Mouse (Mus musculus) myocyte (in vitro differentiated cells): Measurements from ENCODE around the gene Gm7075. TPM values are rescaled to one million over a fixed set of nuclear protein-coding genes. Genes with fewer than 3 reads are reported as not detected.
"Not testable (repeated sequence)": the region's sequence is repeated elsewhere in the genome, so short reads cannot be mapped to it uniquely, and the experiment has no call there.

Source experiments
- H3K27me3 ChIP-seq: one replicate; pipeline ENCODE4 v1.6.1; 2011; ENCODE audit not compliant: control insufficient read depth, insufficient read depth, insufficient read length
- H3K36me3 ChIP-seq: one replicate; pipeline ENCODE4 v1.6.1; 2011; ENCODE audit not compliant: control insufficient read depth, insufficient read depth
- H3K4me2 ChIP-seq: one replicate; pipeline ENCODE4 v1.6.1; 2011; ENCODE audit warnings: low read depth, control low read depth
- H3K4me3 ChIP-seq: one replicate; pipeline ENCODE4 v1.5.1; 2011; ENCODE audit warnings: mild to moderate bottlenecking, control low read depth, moderate library complexity
- H3K79me2 ChIP-seq: one replicate; pipeline ENCODE4 v1.6.1; 2011; ENCODE audit not compliant: control insufficient read depth, insufficient read depth
- H3ac ChIP-seq: one replicate; pipeline ENCODE4 v1.6.1; 2011; ENCODE audit not compliant: control insufficient read depth, insufficient read length
- CEBPB ChIP-seq: IDR thresholded peaks from 2 replicates; pipeline ENCODE4 v1.6.1; 2011; ENCODE audit warnings: mild to moderate bottlenecking, moderate library complexity; ENCODE audit not compliant: poor library complexity, insufficient read depth, severe bottlenecking
- E2F4 ChIP-seq: IDR thresholded peaks from one replicate; pipeline ENCODE4 v1.6.1; 2011; ENCODE audit warnings: mild to moderate bottlenecking, control low read depth, moderate library complexity; ENCODE audit not compliant: insufficient read depth
- MAX ChIP-seq: IDR thresholded peaks from one replicate; pipeline ENCODE4 v1.6.1; 2011; ENCODE audit warnings: low read depth, mild to moderate bottlenecking, control low read depth
- MYOD1 ChIP-seq, 3 experiments: IDR thresholded peaks; one replicate each; pipeline ENCODE4 v1.6.1; 2011; ENCODE audit warnings: control low read depth in 2 of 3, low read depth in 2 of 3, mild to moderate bottlenecking in 2 of 3, moderate library complexity in 1 of 3; ENCODE audit not compliant: insufficient read length in 2 of 3, control insufficient read depth in 1 of 3
- MYOG ChIP-seq, 3 experiments: IDR thresholded peaks; one replicate each; pipeline ENCODE4 v1.6.1; 2011; ENCODE audit warnings: control low read depth in 2 of 3, low read depth in 2 of 3, mild to moderate bottlenecking in 2 of 3; ENCODE audit not compliant: insufficient read length in 2 of 3, control insufficient read depth in 1 of 3, insufficient read depth in 1 of 3
- POLR2A ChIP-seq: IDR thresholded peaks from one replicate; pipeline ENCODE4 v1.6.1; 2011; ENCODE audit warnings: low read depth, mild to moderate bottlenecking, control low read depth, moderate library complexity; ENCODE audit not compliant: insufficient read length
- POLR2AphosphoS2 ChIP-seq: IDR thresholded peaks from one replicate; pipeline ENCODE4 v1.6.1; 2011; ENCODE audit warnings: low read depth, control low read depth; ENCODE audit not compliant: insufficient read length
- REST ChIP-seq: IDR thresholded peaks from one replicate; pipeline ENCODE4 v1.6.1; 2011; ENCODE audit warnings: mild to moderate bottlenecking, control low read depth, moderate library complexity; ENCODE audit not compliant: insufficient read depth, insufficient read length
- SRF ChIP-seq: IDR thresholded peaks from one replicate; pipeline ENCODE4 v1.6.1; 2011; ENCODE audit warnings: low read depth; ENCODE audit not compliant: control insufficient read depth, insufficient read length
- TCF12 ChIP-seq: IDR thresholded peaks from one replicate; pipeline ENCODE4 v1.6.1; 2011; ENCODE audit warnings: mild to moderate bottlenecking, control low read depth; ENCODE audit not compliant: poor library complexity, insufficient read depth, severe bottlenecking
- TCF3 ChIP-seq: IDR thresholded peaks from one replicate; pipeline ENCODE4 v1.6.1; 2011; ENCODE audit warnings: low read depth, control low read depth; ENCODE audit not compliant: insufficient read length
- USF1 ChIP-seq: IDR thresholded peaks from one replicate; pipeline ENCODE4 v1.6.1; 2011; ENCODE audit warnings: low read depth, mild to moderate bottlenecking, control low read depth, moderate library complexity
- polyA plus RNA-seq: library from polyadenylated mRNA; unstranded; fragments of >200 nt; fragmentation: generic; extraction: Trizol; gene quantifications from one replicate; pipeline ENCODE4 v1.2.1, GENCODE M21; 2012; ENCODE audit warnings: missing spikeins

Gm7075 gene
- not detected for polyA plus RNA-seq

GRCm38 (mm10) chr10:63421739-63422735, at the start of gene Gm7075:
Gene Gm7075 (minus strand): TSS chr10:63421789.
- Histone ChIP-seq H3K27me3 (no peaks in the 10 kb centered on the region), H3K4me3 (no peak within 1 kb of the TSS), H3K79me2 (no peaks in the 10 kb centered on the region), H3ac (no peak within 1 kb of the TSS), H3K36me3 (no peaks in the 10 kb centered on the region), H3K4me2 (no peak within 1 kb of the TSS)
- TF ChIP-seq POLR2AphosphoS2 (no peak), MAX (no peak), MYOG (IDR thresholded peaks at IDR 0.05; ENCODE audit: control insufficient read depth in 1 of 3, insufficient read depth in 1 of 3, insufficient read length in 2 of 3, low read depth in 2 of 3) (no peak), POLR2A (no peak), REST (no peak), TCF3 (no peak), MYOD1 (IDR thresholded peaks at IDR 0.05; ENCODE audit: control insufficient read depth in 1 of 3, insufficient read length in 2 of 3, low read depth in 2 of 3) (no peak), E2F4 (no peak), USF1 (no peak), CEBPB (no peak), TCF12 (no peak), SRF (no peak)

- Histone ChIP-seq H3ac (no peak overlapping the region), H3K27me3 (peaks cover 4% of the 10 kb centered on the region), H3K36me3 (no peaks in the 10 kb centered on the region), H3K4me2 (no peak overlapping the region), H3K4me3 (no peak overlapping the region), H3K79me2 (no peaks in the 10 kb centered on the region)
- no peak for TF ChIP-seq E2F4
These were observed 39.3 kb upstream of the Gm7075 start for GRCm38 (mm10) chr10:63460935-63461334.

- Histone ChIP-seq H3K79me2 (no peaks in the 10 kb centered on the region), H3K36me3 (no peaks in the 10 kb centered on the region), H3K4me3 (no peak overlapping the region), H3K4me2 (peak overlapping the region; percentile 24), H3ac (no peak overlapping the region), H3K27me3 (peaks cover 4% of the 10 kb centered on the region)
- TF ChIP-seq SRF (no peak), MYOD1 (IDR thresholded peaks at IDR 0.05; ENCODE audit: control insufficient read depth in 1 of 3, insufficient read length in 2 of 3, low read depth in 2 of 3) (no peak), POLR2A (no peak), TCF12 (no peak), POLR2AphosphoS2 (no peak), E2F4 (no peak), TCF3 (no peak)
These were observed 35.9 kb upstream of the Gm7075 start for GRCm38 (mm10) chr10:63457292-63458128.

GRCm38 (mm10) chr10:63455110-63455878, 33.7 kb upstream of the Gm7075 start:
- H3K4me3 ChIP-seq: no peak overlapping the region
- no peaks in the 10 kb centered on the region for H3K79me2 ChIP-seq
- no peak overlapping the region for H3ac ChIP-seq
- TF ChIP-seq POLR2A: no peak
- no peak for TF ChIP-seq TCF12
- TF ChIP-seq MYOG (IDR thresholded peaks at IDR 0.05; ENCODE audit: control insufficient read depth in 1 of 3, insufficient read depth in 1 of 3, insufficient read length in 2 of 3, low read depth in 2 of 3): no peak
- TF ChIP-seq CEBPB: no peak
- no peak for TF ChIP-seq MAX
- no peak for TF ChIP-seq E2F4
- no peak for TF ChIP-seq SRF
- TF ChIP-seq MYOD1 (IDR thresholded peaks at IDR 0.05; ENCODE audit: control insufficient read depth in 1 of 3, insufficient read length in 2 of 3, low read depth in 2 of 3): no peak
- no peak overlapping the region for H3K4me2 ChIP-seq
- no peaks in the 10 kb centered on the region for H3K27me3 ChIP-seq
- H3K36me3 ChIP-seq: no peaks in the 10 kb centered on the region

GRCm38 (mm10) chr10:63453926-63454325, 32.3 kb upstream of the Gm7075 start:
- no peaks in the 10 kb centered on the region for H3K36me3 ChIP-seq
- H3K27me3 ChIP-seq: no peaks in the 10 kb centered on the region
- TF ChIP-seq POLR2A (no peak), TCF12 (no peak), MYOD1 (IDR thresholded peaks at IDR 0.05; ENCODE audit: control insufficient read depth in 1 of 3, insufficient read length in 2 of 3, low read depth in 2 of 3) (no peak), POLR2AphosphoS2 (no peak), MYOG (IDR thresholded peaks at IDR 0.05; ENCODE audit: control insufficient read depth in 1 of 3, insufficient read depth in 1 of 3, insufficient read length in 2 of 3, low read depth in 2 of 3) (no peak), SRF (no peak), CEBPB (no peak), REST (no peak), E2F4 (no peak), TCF3 (no peak), USF1 (no peak), MAX (no peak)

GRCm38 (mm10) chr10:63444602-63445387, 23.2 kb upstream of the Gm7075 start:
- H3K79me2 ChIP-seq, H3K4me2 ChIP-seq, H3ac ChIP-seq, H3K27me3 ChIP-seq, H3K36me3 ChIP-seq, H3K4me3 ChIP-seq: not testable (repeated sequence)

More at GRCm38 (mm10) chr10:63453926-63454325, 32.3 kb upstream of the Gm7075 start:
- H3K79me2 ChIP-seq: no peaks in the 10 kb centered on the region
- H3K4me3 ChIP-seq: no peak overlapping the region
- H3ac ChIP-seq: no peak overlapping the region
- no peak overlapping the region for H3K4me2 ChIP-seq
